Mouse (Mus musculus): ENCODE measurements at regions not wholly inside any gene's neighbourhood (a gene's known extent, or its start where the extent isn't known, plus 50 kb on each side); places are given as distances from the start of the nearest gene placed in this dataset.

DNA sequence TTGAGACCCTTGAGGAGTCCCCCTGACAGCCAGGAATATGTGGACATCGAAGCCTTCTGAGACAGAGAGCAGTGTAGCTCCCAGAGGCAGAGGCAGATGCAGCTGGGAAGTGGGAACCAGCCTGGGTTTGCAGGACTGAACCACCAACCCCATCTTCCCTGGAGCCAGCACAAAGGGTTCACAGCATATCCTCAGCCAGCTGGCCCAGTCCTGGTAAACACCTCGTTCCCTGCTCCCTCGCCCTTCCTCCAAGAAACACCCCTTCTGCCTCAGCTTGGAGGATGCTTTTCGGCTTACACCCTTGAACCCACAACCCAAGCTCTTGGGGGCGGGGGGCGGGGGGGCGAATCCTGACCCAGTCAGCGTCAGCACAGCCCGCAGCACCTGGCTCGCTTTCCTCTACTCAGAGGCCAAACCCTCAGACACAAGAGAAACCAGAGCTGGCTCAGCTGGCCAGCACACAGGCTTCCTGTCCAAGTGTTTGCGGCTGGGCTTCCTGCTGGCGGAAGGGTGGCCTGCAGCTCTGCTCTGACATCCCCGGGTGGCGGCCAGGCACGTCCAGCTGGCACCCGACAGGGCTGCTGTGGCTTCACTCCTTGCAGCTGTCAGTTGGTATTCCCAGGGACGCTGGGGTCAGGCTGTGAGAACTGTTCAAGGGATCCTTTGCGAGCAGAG is 82.6 kb downstream of the Cpn2 start:
- POLR2A ChIA-PET: interaction anchor here (0.6 to 8.3 kb wide), 18 partner anchors 8 to 125 kb away, joined by 3 to 49 read pairs (median 10); partner anchors contain the start of gene Hes1 (in 2 of the 4)
- CTCF ChIA-PET: interaction anchor here in 3 of 4 experiments (0.6 to 1.5 kb wide), 6 partner anchors 47 to 399 kb away, joined by 3 to 8 read pairs (median 4); no protein-coding TSS in a partner anchor

DNA sequence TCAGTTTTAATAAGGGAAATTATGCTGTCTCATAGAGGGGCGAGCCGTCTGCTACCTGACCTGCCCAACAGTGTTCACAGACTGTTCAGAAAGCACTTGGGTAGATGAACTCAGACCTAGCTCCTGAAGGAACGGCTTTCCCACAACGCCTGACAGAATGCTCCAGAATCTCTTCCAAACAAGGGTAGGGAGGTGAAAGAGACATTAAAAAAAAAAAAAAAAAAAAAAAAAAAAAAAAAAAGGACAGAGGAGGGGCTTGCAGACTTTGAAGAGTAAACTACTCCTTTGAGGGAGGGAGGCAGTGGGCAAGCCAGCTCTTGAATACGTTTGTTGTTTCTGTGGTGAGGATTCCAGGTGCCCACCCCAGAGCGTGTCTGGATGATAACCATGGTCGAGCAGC is 81.6 kb downstream of the Cpn2 start:
- ChIA-PET POLR2A (interaction anchor here (0.6 to 8.3 kb wide), 31 partner anchors 9 to 399 kb away, joined by 3 to 49 read pairs (median 5); partner anchors contain the start of gene Hes1 (in 2 of the 4)), CTCF (interaction anchor here in 3 of 4 experiments (0.6 to 1.5 kb wide), 9 partner anchors 14 to 827 kb away, joined by 3 to 7 read pairs (median 3); partner anchors contain the start of gene Hes1 (in 1 of the 3))

DNA sequence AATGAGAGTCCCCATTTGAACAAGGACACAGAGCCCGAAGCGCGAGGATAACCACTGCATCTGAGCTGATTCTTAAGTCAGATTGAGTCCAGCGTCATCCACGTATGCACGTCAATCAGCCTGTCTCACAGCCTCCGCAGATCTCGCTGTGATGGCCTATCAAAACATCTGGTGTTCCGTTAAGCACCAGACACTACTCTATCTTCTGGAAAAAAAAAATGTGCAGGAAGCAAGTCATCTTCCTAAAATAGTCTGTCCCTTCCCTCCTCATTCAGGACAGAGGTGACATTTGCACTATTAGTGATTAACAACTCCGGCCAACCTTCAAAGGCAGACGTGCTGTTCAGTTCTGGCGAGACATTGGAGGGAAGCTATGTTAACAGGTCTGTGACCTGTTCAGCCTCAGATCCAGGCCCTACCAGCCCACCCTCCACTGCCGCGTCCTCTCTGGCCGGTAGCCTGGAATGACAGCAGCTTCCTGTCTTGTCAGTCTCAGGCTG is 81.0 kb downstream of the Cpn2 start:
- POLR2A ChIA-PET: interaction anchor here (0.6 to 8.3 kb wide), 36 partner anchors 10 to 683 kb away, joined by 3 to 49 read pairs (median 5); partner anchors contain the start of gene Hes1 (in 3 of the 4)
- CTCF ChIA-PET: interaction anchor here in 3 of 4 experiments (0.6 to 1.5 kb wide), 10 partner anchors 14 to 826 kb away, joined by 3 to 7 read pairs (median 3); partner anchors contain the start of gene Hes1 (in 1 of the 3)

DNA sequence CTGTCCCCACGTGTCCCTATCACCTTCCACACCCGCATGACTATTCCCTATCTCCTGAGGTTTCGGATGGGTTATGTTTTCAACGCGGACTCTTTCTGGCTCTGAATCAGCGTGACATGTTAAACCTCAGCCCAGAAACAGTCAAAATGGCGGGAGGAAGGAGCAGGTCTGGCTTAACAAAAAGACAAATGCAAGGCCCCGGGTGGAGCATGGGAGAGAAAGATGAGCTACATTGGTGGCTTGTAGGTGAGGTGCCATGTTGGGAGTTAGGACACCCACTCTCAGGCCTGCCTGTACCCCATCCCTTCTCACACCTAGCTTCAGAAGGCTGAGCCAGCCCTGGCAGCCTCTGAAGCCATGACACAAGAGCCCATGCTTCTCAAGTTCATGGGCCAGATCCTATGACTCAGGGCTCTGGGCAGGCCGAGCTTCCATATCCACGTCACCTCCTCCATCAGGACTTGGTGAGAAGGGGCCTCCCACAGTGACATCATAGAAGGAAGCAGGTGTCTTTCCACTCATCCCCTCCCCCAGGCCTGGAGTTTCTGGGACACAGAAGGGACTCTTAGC is 80.5 kb downstream of the Cpn2 start:
- POLR2A ChIA-PET: interaction anchor here (0.6 to 8.3 kb wide), 35 partner anchors 9 to 682 kb away, joined by 3 to 49 read pairs (median 5); partner anchors contain the start of gene Hes1 (in 3 of the 4)
- CTCF ChIA-PET: interaction anchor here in 3 of 4 experiments (0.6 to 1.7 kb wide), 8 partner anchors 15 to 401 kb away, joined by 3 to 8 read pairs (median 3); no protein-coding TSS in a partner anchor

DNA sequence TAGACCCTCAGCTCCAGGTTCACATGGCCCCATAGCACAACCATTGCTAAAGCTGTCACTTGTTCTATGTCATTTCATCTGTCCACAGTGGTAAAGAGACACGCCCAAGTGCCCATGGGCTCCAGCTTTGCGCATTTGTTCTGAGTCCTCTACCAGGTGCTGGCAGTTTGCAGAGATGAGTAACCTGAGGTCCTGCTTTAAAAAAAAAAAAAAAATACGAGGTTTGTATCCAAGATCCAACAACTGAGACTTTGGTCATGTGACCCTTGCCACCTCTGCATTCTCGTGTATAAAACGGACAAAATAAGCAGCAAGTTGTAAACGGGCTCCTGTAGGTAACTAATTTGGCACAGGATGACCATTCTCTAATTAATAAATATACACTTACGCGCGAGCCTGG is 79.9 kb downstream of the Cpn2 start:
- POLR2A ChIA-PET: interaction anchor here in 3 of 4 experiments (0.7 to 8.3 kb wide), 31 partner anchors 8 to 297 kb away, joined by 3 to 49 read pairs (median 5); partner anchors contain the start of gene Hes1 (in 2 of the 3)
- CTCF ChIA-PET: interaction anchor here (0.6 to 1.9 kb wide), 9 partner anchors 16 to 373 kb away, joined by 3 to 8 read pairs (median 4); no protein-coding TSS in a partner anchor

DNA sequence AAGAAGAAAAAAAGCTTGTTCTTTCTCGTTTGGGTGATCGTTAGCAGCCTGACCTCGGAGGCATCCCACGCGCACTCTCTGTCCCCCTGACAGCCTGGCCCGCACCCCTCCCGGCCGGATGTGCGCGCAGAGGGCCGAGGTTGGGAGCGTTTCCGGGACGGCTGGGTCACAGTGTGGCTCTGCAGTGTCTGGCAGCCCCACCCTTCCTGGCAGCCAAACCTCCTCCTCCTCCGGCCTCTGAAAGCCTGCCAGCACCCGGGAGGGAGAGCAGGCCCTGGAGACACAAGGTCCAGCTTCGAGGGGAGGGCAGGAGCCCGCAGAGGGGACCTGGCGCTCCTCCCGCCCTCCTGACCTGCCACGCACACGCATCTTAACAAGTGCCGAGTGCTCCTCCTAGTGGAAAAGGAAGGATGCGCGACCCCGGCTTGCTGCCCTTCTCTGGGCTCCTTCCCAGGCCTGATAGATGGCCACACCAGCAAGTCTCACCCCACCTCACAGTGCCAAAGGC is 79.3 kb downstream of the Cpn2 start:
- POLR2A ChIA-PET: interaction anchor here in 3 of 4 experiments (1.0 to 8.3 kb wide), 16 partner anchors 8 to 215 kb away, joined by 3 to 49 read pairs (median 11); partner anchors contain the start of gene Hes1 (in 2 of the 3)
- CTCF ChIA-PET: interaction anchor here in 3 of 4 experiments (0.6 to 1.9 kb wide), 7 partner anchors 17 to 373 kb away, joined by 3 to 8 read pairs (median 4); no protein-coding TSS in a partner anchor

DNA sequence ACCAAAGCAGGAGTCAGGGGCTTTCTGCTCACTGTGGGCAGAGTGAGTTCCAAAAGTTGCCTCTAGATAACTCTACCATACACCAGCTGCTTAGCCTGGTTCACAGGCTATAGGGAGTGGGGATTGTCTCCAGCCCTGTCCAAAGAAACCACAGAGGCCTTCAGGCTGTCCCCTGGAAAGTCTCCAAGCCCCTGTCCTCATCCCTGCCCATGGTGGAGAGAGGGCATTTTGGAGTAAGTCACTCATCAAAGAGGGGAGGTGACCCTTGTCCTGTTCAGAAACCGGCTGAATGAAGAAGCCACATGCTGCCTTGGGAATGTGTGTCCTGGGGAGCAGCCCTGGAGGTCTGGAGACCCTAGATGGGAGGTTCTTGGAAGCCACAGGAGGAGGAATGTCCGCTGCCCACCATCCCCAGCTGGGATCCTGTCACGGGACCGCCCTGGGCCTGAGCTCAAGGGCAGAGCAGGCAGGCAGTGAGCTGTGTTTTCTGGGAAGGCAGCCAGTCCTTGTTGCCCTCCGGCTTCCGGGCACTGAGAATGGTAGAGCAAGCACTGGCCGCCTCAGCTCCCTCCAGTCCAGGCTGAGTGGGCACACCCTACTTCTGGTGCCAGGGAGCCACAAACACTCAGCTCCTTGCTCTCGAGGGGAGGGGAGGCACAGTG is 78.4 kb downstream of the Cpn2 start:
- CTCF ChIA-PET: interaction anchor here in 1 of 4 experiments (0.8 to 1.9 kb wide), 3 partner anchors 17 to 74 kb away, joined by 3 to 5 read pairs (median 4); no protein-coding TSS in a partner anchor
- POLR2A ChIA-PET: interaction anchor here in 3 of 4 experiments (0.6 to 8.3 kb wide), 8 partner anchors 17 to 352 kb away, joined by 3 to 49 read pairs (median 4); partner anchors contain the start of gene Hes1 (in 2 of the 3)

DNA sequence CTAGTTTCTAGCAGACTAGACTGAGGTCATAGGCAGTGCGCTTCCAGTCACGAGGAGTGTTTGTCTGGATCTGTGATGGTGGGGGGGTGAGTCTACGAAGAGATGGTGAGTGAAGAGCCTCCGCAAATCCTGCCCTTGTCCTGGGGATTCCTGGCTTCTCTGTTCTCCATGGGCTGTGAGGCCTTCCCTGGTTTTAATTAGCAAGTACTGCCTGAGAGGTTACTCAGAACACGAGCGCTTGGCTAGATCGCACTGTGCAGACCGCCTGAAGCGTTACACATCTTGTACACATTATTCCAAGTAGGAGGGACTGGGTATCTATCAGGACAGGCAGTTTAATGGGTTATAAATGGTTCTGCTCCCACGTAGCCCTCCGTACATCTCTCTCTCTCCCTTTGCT is 76.9 kb downstream of the Cpn2 start:
- POLR2A ChIA-PET: interaction anchor here in 3 of 4 experiments (0.9 to 8.3 kb wide), 7 partner anchors 9 to 126 kb away, joined by 3 to 49 read pairs (median 4); partner anchors contain the start of gene Hes1 (in 1 of the 3)
- CTCF ChIA-PET: interaction anchor here in 2 of 4 experiments (0.8 to 1.1 kb wide), 3 partner anchors 14 to 23 kb away, joined by 4 read pairs; no protein-coding TSS in a partner anchor

DNA sequence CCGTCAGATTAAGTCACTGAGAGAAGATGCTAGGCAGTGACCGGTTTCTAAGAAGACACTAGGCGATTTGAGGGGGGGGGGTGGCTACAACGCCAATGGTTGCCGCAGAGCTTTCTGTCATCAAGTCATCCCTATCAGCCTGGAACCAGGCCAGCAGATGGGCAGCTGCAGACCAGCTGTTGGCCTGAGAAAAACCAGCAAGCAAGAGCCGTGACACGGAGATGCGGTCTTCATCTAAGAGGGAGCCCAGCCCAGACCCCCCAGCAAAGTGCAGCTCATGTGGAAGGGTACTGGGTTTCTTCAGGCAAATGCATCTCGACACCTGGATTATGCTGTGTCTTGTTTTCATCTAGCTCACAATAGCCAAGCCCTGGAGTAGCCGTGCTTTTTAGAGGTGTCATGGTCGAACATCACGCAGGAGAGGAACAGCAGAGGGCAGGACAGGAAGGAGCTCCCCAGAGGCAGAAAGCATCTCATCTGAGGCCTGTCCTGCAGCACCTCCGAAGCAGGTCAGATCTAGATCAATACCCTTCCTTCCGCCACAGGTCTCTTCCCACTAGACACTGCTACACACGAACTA is 76.3 kb downstream of the Cpn2 start:
- ChIA-PET POLR2A (interaction anchor here in 3 of 4 experiments (0.6 to 8.3 kb wide), 10 partner anchors 10 to 127 kb away, joined by 3 to 49 read pairs (median 4); partner anchors contain the start of gene Hes1 (in 1 of the 3)), CTCF (interaction anchor here in 2 of 4 experiments (0.7 to 1.1 kb wide), 6 partner anchors 13 to 195 kb away, joined by 3 to 5 read pairs (median 4); no protein-coding TSS in a partner anchor)

DNA sequence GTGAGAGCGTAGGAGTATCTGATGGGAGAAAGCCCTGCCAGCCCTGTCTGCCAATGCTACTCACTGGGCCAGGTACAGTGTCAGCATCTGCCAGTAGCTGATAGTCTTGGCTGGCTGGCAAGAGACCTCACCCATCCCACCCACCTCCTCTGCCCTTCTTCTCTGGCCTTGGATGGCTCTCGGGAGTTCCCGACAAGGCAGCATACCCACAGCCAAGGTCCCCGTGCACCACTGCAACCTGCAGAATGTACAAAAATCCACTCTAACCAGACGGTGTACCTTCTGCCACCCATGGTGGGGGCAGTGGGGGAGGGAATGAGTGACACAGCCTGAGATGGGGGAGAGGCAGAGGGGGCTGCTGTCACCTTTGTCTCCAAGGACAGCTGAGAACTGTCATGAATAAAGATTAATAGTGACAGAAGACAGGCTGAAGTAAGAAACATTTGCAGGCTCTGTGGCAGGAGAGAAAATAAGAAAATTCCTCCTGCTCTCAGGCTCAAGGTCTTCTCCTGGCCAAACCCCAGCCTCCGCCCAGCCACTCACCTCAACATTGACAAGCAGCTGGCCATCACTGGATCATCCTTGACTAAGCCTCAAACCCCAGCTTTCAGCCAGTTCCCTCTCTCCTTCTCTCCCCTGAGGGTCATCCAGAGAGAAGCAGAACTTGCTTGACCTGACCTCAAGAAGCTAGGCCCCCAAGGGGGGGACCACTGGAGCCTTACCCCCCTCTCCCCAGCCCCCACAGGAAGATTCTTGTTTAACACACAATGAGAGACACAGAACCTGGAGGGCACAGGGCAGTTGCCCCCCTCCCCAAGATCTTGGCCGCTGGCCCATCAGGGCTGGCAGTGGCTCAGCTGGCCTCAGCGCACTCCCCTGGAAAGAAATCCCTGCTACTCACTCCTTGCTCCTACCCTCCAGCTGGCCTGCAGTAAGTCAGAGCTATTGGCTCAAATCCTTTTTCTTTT is 73.7 kb downstream of the Cpn2 start:
- POLR2A ChIA-PET: interaction anchor here in 3 of 4 experiments (0.7 to 5.2 kb wide), 5 partner anchors 8 to 198 kb away, joined by 3 to 29 read pairs (median 4); no protein-coding TSS in a partner anchor
- CTCF ChIA-PET: interaction anchor here in 1 of 4 experiments (0.6 to 1.3 kb wide), 2 partner anchors 20 to 111 kb away, joined by 3 to 5 read pairs; no protein-coding TSS in a partner anchor

DNA sequence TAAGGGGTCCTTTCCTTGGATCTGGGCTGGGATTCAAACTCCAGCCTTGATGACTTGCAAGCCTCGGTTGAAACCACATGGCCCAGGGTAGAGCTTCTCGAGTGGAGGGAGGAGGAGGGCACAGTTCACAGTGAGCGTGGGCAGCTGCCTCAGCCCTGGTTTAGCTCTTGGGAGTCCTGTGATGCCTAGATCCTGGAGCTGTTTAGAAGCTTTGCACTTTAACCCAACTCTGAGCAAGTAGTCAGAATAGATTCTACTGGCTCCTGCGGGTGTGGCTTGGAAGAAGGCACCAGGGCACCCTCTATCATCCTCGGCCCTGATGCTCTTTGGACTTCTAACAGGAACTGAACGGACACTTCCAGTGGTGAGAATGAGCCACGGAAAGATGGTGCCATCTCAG is 72.5 kb downstream of the Cpn2 start:
- CTCF ChIA-PET: interaction anchor here in 1 of 4 experiments (1.3 kb wide), 1 partner anchor 18 kb away, joined by 5 read pairs; no protein-coding TSS in a partner anchor
- POLR2A ChIA-PET: interaction anchor here in 3 of 4 experiments (0.6 to 5.2 kb wide), 6 partner anchors 9 to 130 kb away, joined by 3 to 29 read pairs (median 4); no protein-coding TSS in a partner anchor

DNA sequence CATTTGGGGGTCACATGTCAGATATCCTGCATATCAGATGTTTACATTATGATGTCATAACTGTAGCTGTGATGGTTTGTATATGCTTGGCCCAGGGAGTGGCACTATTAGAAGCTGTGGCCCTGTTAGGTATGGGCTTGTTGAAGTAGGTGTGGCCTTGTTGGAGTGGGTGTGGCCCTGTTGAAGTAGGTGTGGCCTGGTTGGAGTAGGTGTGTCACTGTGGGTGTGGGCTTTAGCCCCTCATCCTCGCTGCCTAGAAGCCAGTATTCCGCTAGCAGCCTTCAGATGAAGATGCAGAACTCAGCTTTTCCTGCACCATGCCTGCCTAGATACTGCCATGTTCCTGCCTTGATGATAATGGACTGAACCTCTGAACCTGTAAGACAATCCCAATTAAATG is 71.4 kb downstream of the Cpn2 start:
- POLR2A ChIA-PET: interaction anchor here in 3 of 4 experiments (0.6 to 5.2 kb wide), 5 partner anchors 9 to 126 kb away, joined by 3 to 29 read pairs (median 4); no protein-coding TSS in a partner anchor

DNA sequence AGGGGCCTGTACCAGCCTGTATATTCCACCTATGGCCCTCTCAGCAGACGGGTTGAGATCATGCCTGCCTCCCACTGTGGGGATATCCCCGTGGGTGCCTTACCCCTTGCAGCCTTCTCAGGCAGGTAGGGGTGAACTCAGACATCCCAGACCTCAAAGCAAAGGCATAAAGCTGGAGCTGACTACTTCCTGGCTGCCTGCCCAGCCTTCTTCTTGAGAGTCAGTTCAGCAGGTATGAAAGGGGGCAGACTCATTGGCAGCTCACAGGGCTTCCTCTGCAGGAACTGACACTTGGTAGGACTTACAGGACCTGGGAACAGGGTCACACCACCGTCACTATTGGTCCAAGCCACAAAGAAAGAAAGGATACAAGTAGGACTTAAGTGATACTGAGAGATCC is 69.9 kb downstream of the Cpn2 start:
- CTCF ChIA-PET: interaction anchor here in 1 of 4 experiments (0.6 kb wide), 3 partner anchors 11 to 507 kb away, joined by 3 to 23 read pairs (median 3); no protein-coding TSS in a partner anchor
- POLR2A ChIA-PET: interaction anchor here in 1 of 4 experiments (1.2 to 5.2 kb wide), 3 partner anchors 9 to 132 kb away, joined by 3 to 29 read pairs (median 3); no protein-coding TSS in a partner anchor

More for the DNA sequence above, 71.4 kb downstream of the Cpn2 start:
- CTCF ChIA-PET: interaction anchor here in 1 of 4 experiments (0.5 kb wide), 1 partner anchor 13 kb away, joined by 6 read pairs; no protein-coding TSS in a partner anchor

DNA sequence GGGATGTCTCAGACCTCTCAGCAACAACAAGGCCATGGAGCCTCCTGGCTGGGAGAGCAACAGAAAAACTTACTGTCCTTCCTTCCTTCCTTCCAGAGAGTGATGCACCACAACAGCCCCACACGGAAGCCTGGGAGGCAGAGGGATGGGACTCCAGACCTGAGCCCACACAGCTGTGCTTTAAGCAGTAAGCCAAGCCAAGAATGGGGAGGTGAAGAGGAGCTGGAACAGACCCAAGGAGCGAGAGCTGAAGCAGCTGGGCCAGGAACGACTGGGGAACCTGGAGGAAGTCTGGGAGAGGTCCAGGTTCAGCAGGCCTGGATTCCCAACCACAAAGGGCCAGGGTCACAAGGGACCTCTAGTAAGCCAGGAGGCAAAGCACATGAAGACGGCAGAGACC is 67.5 kb downstream of the Cpn2 start:
- CTCF ChIA-PET: no interaction called here
- POLR2A ChIA-PET: no interaction called here

DNA sequence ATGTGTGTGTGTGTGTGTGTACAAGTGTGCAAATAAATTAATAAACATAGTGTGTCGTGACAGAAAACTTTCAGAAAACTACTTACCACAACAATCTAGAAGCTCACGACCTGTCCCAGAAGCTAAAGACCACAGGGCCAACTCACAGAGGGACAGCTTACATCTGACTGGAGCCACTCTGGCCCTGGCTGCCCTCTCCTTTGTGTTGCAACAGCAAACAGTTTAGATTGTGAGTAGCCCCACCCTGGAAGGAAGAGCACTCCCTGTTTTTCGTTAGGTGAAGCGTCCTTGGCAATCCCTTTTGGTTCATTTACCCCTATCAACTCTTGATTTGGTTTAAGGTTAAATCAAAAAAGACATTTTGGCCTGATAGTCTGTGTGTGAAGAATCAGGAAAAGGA is 63.2 kb downstream of the Cpn2 start:
- CTCF ChIA-PET: interaction anchor here in 1 of 4 experiments (0.9 kb wide), 4 partner anchors 9 to 470 kb away, joined by 3 to 4 read pairs (median 4); no protein-coding TSS in a partner anchor
- POLR2A ChIA-PET: interaction anchor here in 3 of 4 experiments (0.8 to 1.5 kb wide), 7 partner anchors 8 to 158 kb away, joined by 3 to 12 read pairs (median 3); no protein-coding TSS in a partner anchor
